Mouse (Mus musculus) MEL (cell line): ENCODE data around the gene Pbx3. TPM values are rescaled to one million over a fixed set of nuclear protein-coding genes. Genes with fewer than 3 reads are reported as not detected.

Source experiments
- DNase-seq: peaks from one replicate; pipeline ENCODE4 v3.0.0; 2011; ENCODE audit warnings: low read depth, low spot score
- H3K27ac ChIP-seq: 2 replicates; pipeline ENCODE4 v1.5.1; 2012; ENCODE audit warnings: low read depth, mild to moderate bottlenecking, control low read depth, low read length, moderate library complexity; ENCODE audit not compliant: control insufficient read depth
- H3K27me3 ChIP-seq, 2 experiments: fragments of 150-350 bp in 1 of 2; sonication (generic) in 1 of 2; 2 replicates each; pipeline ENCODE4 v1.6.1; 2012; ENCODE audit warnings: low read length in 2 of 2, mild to moderate bottlenecking in 2 of 2, improper control_type of control experiment in 1 of 2, moderate library complexity in 1 of 2; ENCODE audit not compliant: insufficient read depth in 2 of 2, control insufficient read depth in 1 of 2
- H3K36me3 ChIP-seq, 2 experiments: 2 replicates each; pipeline ENCODE4 v1.6.1; 2012 to 2014; ENCODE audit warnings: low read length in 2 of 2, improper control_type of control experiment in 1 of 2, inconsistent platforms in 1 of 2, mild to moderate bottlenecking in 1 of 2; ENCODE audit not compliant: insufficient read depth in 2 of 2, control insufficient read depth in 1 of 2
- H3K4me1 ChIP-seq, 2 experiments: fragments of 150-350 bp in 1 of 2; sonication (generic) in 1 of 2; 2 replicates each; pipeline ENCODE4 v1.6.1; 2012; ENCODE audit warnings: low read length in 2 of 2, improper control_type of control experiment in 1 of 2, mild to moderate bottlenecking in 1 of 2; ENCODE audit not compliant: insufficient read depth in 2 of 2, control insufficient read depth in 1 of 2
- H3K4me3 ChIP-seq, 2 experiments: fragments of 150-350 bp in 1 of 2; sonication (generic) in 1 of 2; 2 replicates each; pipeline ENCODE4 v1.5.1; 2012; ENCODE audit warnings: low read depth in 2 of 2, low read length in 2 of 2, mild to moderate bottlenecking in 2 of 2, moderate library complexity in 2 of 2, control low read depth in 1 of 2, improper control_type of control experiment in 1 of 2; ENCODE audit not compliant: control insufficient read depth in 1 of 2, insufficient read depth in 1 of 2
- H3K79me2 ChIP-seq: 2 replicates; pipeline ENCODE4 v1.6.1; 2012; ENCODE audit warnings: mild to moderate bottlenecking, low read length, moderate library complexity; ENCODE audit not compliant: control insufficient read depth, poor library complexity, insufficient read depth
- H3K9ac ChIP-seq: 2 replicates; pipeline ENCODE4 v1.6.1; 2012; ENCODE audit warnings: low read depth, mild to moderate bottlenecking, control low read depth, low read length, moderate library complexity; ENCODE audit not compliant: control insufficient read depth, poor library complexity, severe bottlenecking
- H3K9me3 ChIP-seq: fragments of 150-350 bp; sonication (generic); replicated peaks from 2 replicates; pipeline ENCODE4 v1.6.1; 2012; ENCODE audit warnings: mild to moderate bottlenecking, low read length, improper control_type of control experiment, moderate library complexity; ENCODE audit not compliant: insufficient read depth
- BHLHE40 ChIP-seq: IDR thresholded peaks from 2 replicates; pipeline ENCODE4 v1.6.1; 2012; ENCODE audit warnings: low read depth, mild to moderate bottlenecking, inconsistent platforms, low read length, improper control_type of control experiment, borderline replicate concordance
- CHD1 ChIP-seq: IDR thresholded peaks from 2 replicates; pipeline ENCODE4 v1.6.1; 2012; ENCODE audit warnings: low read depth, mild to moderate bottlenecking, inconsistent platforms, low read length, improper control_type of control experiment
- CHD2 ChIP-seq: IDR thresholded peaks from 2 replicates; pipeline ENCODE4 v1.6.1; 2011; ENCODE audit warnings: low read length, improper control_type of control experiment
- CTCF ChIP-seq, 3 experiments: IDR thresholded peaks in 2 of 3; conservative IDR thresholded peaks in 1 of 3; 2 replicates each; pipeline ENCODE4 v1.5.1; 2011 to 2012; ENCODE audit warnings: low read length in 3 of 3, low read depth in 2 of 3, mild to moderate bottlenecking in 2 of 3, improper control_type of control experiment in 1 of 3, inconsistent platforms in 1 of 3, mixed read lengths in 1 of 3, moderate library complexity in 1 of 3; ENCODE audit not compliant: control insufficient read depth in 1 of 3, insufficient read depth in 1 of 3, poor library complexity in 1 of 3, severe bottlenecking in 1 of 3
- E2F4 ChIP-seq: IDR thresholded peaks from 2 replicates; pipeline ENCODE4 v1.6.1; 2011; ENCODE audit warnings: low read depth, low read length, improper control_type of control experiment, borderline replicate concordance
- ELF1 ChIP-seq: IDR thresholded peaks from 2 replicates; pipeline ENCODE4 v1.6.1; 2014; ENCODE audit warnings: low read depth, mild to moderate bottlenecking, inconsistent platforms, low read length, improper control_type of control experiment, moderate library complexity
- ETS1 ChIP-seq: IDR thresholded peaks from 2 replicates; pipeline ENCODE4 v1.6.1; 2012; ENCODE audit warnings: low read depth, mild to moderate bottlenecking, inconsistent platforms, low read length, improper control_type of control experiment, moderate library complexity
- JUND ChIP-seq: IDR thresholded peaks from 2 replicates; pipeline ENCODE4 v1.6.1; 2011; ENCODE audit warnings: low read depth, mild to moderate bottlenecking, improper control_type of control experiment, low read length
- KAT2A ChIP-seq: conservative IDR thresholded peaks from 2 replicates; pipeline ENCODE4 v1.6.1; 2012; ENCODE audit warnings: low read depth, low read length, improper control_type of control experiment, inconsistent platforms
- MAFK ChIP-seq: IDR thresholded peaks from 2 replicates; pipeline ENCODE4 v1.6.1; 2011; ENCODE audit warnings: low read depth, mild to moderate bottlenecking, low read length, improper control_type of control experiment, borderline replicate concordance
- MAX ChIP-seq: IDR thresholded peaks from 2 replicates; pipeline ENCODE4 v1.6.1; 2011; ENCODE audit warnings: low read length, improper control_type of control experiment
- MAZ ChIP-seq: IDR thresholded peaks from 2 replicates; pipeline ENCODE4 v1.6.1; 2012; ENCODE audit warnings: low read depth, mild to moderate bottlenecking, inconsistent platforms, low read length, improper control_type of control experiment
- MXI1 ChIP-seq: IDR thresholded peaks from 2 replicates; pipeline ENCODE4 v1.6.1; 2011; ENCODE audit warnings: mild to moderate bottlenecking, low read depth, low read length, improper control_type of control experiment
- NELFE ChIP-seq: IDR thresholded peaks from 2 replicates; pipeline ENCODE4 v1.6.1; 2011; ENCODE audit warnings: low read depth, low read length, improper control_type of control experiment
- NRF1 ChIP-seq: IDR thresholded peaks from 2 replicates; pipeline ENCODE4 v1.6.1; 2014; ENCODE audit warnings: low read depth, mild to moderate bottlenecking, inconsistent platforms, low read length, improper control_type of control experiment, moderate library complexity; ENCODE audit not compliant: poor library complexity, insufficient read depth, severe bottlenecking
- RAD21 ChIP-seq: IDR thresholded peaks from 2 replicates; pipeline ENCODE4 v1.6.1; 2011; ENCODE audit warnings: mild to moderate bottlenecking, low read depth, low read length, improper control_type of control experiment
- RCOR1 ChIP-seq: IDR thresholded peaks from 2 replicates; pipeline ENCODE4 v1.6.1; 2012; ENCODE audit warnings: low read depth, mild to moderate bottlenecking, inconsistent platforms, low read length, improper control_type of control experiment
- SMC3 ChIP-seq: IDR thresholded peaks from 2 replicates; pipeline ENCODE4 v1.6.1; 2011; ENCODE audit warnings: low read depth, low read length, improper control_type of control experiment
- TAL1 ChIP-seq: IDR thresholded peaks from 2 replicates; pipeline ENCODE4 v1.6.1; 2012; ENCODE audit warnings: mild to moderate bottlenecking, inconsistent platforms, low read length, moderate library complexity, mixed read lengths
- TCF12 ChIP-seq: IDR thresholded peaks from 2 replicates; pipeline ENCODE4 v1.6.1; 2014; ENCODE audit warnings: low read depth, mild to moderate bottlenecking, inconsistent platforms, low read length, improper control_type of control experiment, moderate library complexity
- UBTF ChIP-seq: IDR thresholded peaks from 2 replicates; pipeline ENCODE4 v1.6.1; 2012; ENCODE audit warnings: low read depth, mild to moderate bottlenecking, inconsistent platforms, low read length, improper control_type of control experiment, moderate library complexity, borderline replicate concordance; ENCODE audit not compliant: insufficient read depth
- USF1 ChIP-seq: IDR thresholded peaks from 2 replicates; pipeline ENCODE4 v1.6.1; 2014; ENCODE audit warnings: low read depth, mild to moderate bottlenecking, inconsistent platforms, low read length, improper control_type of control experiment, moderate library complexity
- ZC3H11A ChIP-seq: IDR thresholded peaks from 2 replicates; pipeline ENCODE4 v1.6.1; 2012; ENCODE audit warnings: low read depth, mild to moderate bottlenecking, inconsistent platforms, low read length, improper control_type of control experiment
- polyA plus RNA-seq, 2 experiments: library from polyadenylated mRNA; stranded (reverse) in 1 of 2; unstranded in 1 of 2; fragments of >175 nt in 1 of 2; fragments of >200 nt in 1 of 2; gene quantifications; 2 replicates each; pipeline versions ENCODE4 v1.2.1 to v1.2.4; 2012; ENCODE audit warnings: low replicate concordance in 2 of 2, low read depth in 1 of 2; ENCODE audit not compliant: insufficient read length in 2 of 2, insufficient read depth in 1 of 2, missing spikeins in 1 of 2
- total RNA-seq: library from RNA; depleted of rRNA; stranded (reverse); fragments of 300-350 nt; gene quantifications from 2 replicates; pipeline ENCODE4 v1.2.3, GENCODE M21; 2012

Gene Pbx3
- total and polyA plus RNA-seq, 3 experiments = 10.1 to 22.4 TPM; not detected in 1

DNA sequence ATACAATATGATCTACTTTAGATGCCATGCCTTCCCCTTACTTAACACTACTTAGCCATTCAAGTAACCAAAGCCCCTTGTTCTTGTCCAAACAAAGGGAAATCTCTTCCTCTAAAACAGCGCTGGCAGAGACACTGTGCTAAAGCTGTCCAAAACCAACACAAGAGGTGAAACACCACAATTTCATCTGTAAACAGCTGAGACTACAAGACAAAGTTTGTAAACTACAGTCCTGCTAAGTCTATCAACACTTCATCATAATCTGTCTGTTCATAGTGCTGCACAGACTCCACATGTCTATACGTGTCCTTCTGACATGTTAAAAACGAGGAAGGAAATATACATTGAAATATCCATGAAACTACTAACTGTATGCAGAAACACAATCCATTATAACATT is 151.5 kb downstream of the Pbx3 start:
- Histone ChIP-seq H3K27ac (no peak overlapping the region), H3K4me1 (no peaks in the 10 kb centered on the region), H3K9ac (no peak overlapping the region), H3K9me3 (no peaks in the 10 kb centered on the region), H3K79me2 (no peaks in the 10 kb centered on the region), H3K4me3 (no peak overlapping the region), H3K27me3 (no peaks in the 10 kb centered on the region), H3K36me3 (no peaks in the 10 kb centered on the region)
- DNase-seq = no peak
- no peak for TF ChIP-seq ZC3H11A
- TF ChIP-seq MAX = no peak
- TF ChIP-seq MAZ = no peak
- TF ChIP-seq E2F4 = no peak
- no peak for TF ChIP-seq MXI1
- no peak for TF ChIP-seq NRF1
- no peak for TF ChIP-seq ELF1
- TF ChIP-seq ETS1 = no peak
- no peak for TF ChIP-seq NELFE
- no peak for TF ChIP-seq CHD1
- TF ChIP-seq KAT2A = no peak

DNA sequence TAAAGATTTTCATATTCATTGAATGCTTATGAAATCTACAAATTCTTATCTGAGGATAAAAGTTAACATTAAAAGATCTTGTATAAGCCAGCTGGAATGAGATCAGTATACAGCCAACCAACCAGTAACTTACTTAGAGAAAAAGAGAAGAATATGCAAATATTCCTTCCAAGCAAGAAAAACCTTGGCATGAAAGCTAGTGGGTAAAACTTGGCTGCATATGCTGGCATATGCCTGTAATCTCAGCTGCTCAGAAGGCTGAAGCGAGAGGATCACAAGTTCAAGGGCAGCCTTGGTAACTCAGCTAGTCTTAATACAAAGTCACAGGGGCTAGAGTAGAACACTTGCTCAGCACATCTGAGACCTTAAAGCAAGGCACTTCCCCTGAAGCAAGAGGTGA is 153.8 kb downstream of the Pbx3 start:
- H3K27me3 ChIP-seq = no peaks in the 10 kb centered on the region
- no peak for DNase-seq
- H3K36me3 ChIP-seq = no peaks in the 10 kb centered on the region
- H3K9ac ChIP-seq = no peak overlapping the region
- H3K4me1 ChIP-seq = no peaks in the 10 kb centered on the region
- H3K79me2 ChIP-seq = no peaks in the 10 kb centered on the region; the same call in 1 of the 2 replicates
- H3K4me3 ChIP-seq = no peak overlapping the region
- no peak overlapping the region for H3K27ac ChIP-seq
- H3K9me3 ChIP-seq = no peaks in the 10 kb centered on the region
- no peak for TF ChIP-seq RCOR1
- no peak for TF ChIP-seq BHLHE40
- no peak for TF ChIP-seq MXI1
- TF ChIP-seq MAFK = no peak
- no peak for TF ChIP-seq USF1
- no peak for TF ChIP-seq NRF1
- no peak for TF ChIP-seq RAD21
- TF ChIP-seq TCF12 = no peak
- TF ChIP-seq SMC3 = no peak
- no peak for TF ChIP-seq JUND
- TF ChIP-seq UBTF = no peak
- no peak for TF ChIP-seq CHD2
- no peak for TF ChIP-seq CTCF (IDR thresholded peaks at IDR 0.05 in 2 of 3, conservative IDR thresholded peaks at IDR 0.05 in 1 of 3; ENCODE audit: control insufficient read depth in 1 of 3, insufficient read depth in 1 of 3, low read depth in 2 of 3, low read length in 3 of 3, poor library complexity in 1 of 3, severe bottlenecking in 1 of 3)
- no peak for TF ChIP-seq MAX
- TF ChIP-seq TAL1 = no peak
- no peak for TF ChIP-seq CHD1
- TF ChIP-seq E2F4 = no peak
